Mouse (Mus musculus) heart, postnatal 0 days (tissue): ENCODE measurements at regions not wholly inside any gene's neighbourhood (a gene's known extent, or its start where the extent isn't known, plus 50 kb on each side); places are given as distances from the start of the nearest gene placed in this dataset.
A peak's percentile ranks its signal among the peaks of the same experiment; 100 is the strongest.

ENCODE experiments used
- ATAC-seq: fragments of 200-750 bp; cut with Nextera tagmentation; 2 replicates; pipeline ENCODE4 v1.8.0; 2017; ENCODE audit warnings: low read depth, moderate number of reproducible peaks, moderate library complexity; ENCODE audit not compliant: insufficient read depth
- DNase-seq: peaks from one replicate; pipeline ENCODE4 v3.0.0-alpha.2; 2016; ENCODE audit warnings: low spot score
- H3K27ac ChIP-seq: fragments of 300-500 bp; sonication (generic); 2 replicates; pipeline ENCODE4 v1.5.1; 2014; ENCODE audit warnings: low read depth, mild to moderate bottlenecking
- H3K27me3 ChIP-seq: fragments of 300-500 bp; sonication (generic); 2 replicates; pipeline ENCODE4 v1.6.1; 2014; ENCODE audit warnings: low read length, mixed read lengths; ENCODE audit not compliant: control insufficient read depth, insufficient read depth
- H3K36me3 ChIP-seq: fragments of 300-500 bp; sonication (generic); replicated peaks from 2 replicates; pipeline ENCODE4 v1.6.1; 2014; ENCODE audit warnings: low read length, mixed read lengths; ENCODE audit not compliant: control insufficient read depth, insufficient read depth
- H3K4me1 ChIP-seq: fragments of 300-500 bp; sonication (generic); 2 replicates; pipeline ENCODE4 v1.6.1; 2014; ENCODE audit warnings: antibody characterized with exemption; ENCODE audit not compliant: control insufficient read depth, insufficient read depth
- H3K4me2 ChIP-seq: fragments of 300-500 bp; sonication (generic); 2 replicates; pipeline ENCODE4 v1.6.1; 2014; ENCODE audit warnings: low read depth, mild to moderate bottlenecking, low read length, moderate library complexity
- H3K4me3 ChIP-seq: fragments of 300-500 bp; sonication (generic); 2 replicates; pipeline ENCODE4 v1.5.1; 2014; ENCODE audit warnings: low read depth, low read length
- H3K9ac ChIP-seq: fragments of 300-500 bp; sonication (generic); replicated peaks from 2 replicates; pipeline ENCODE4 v1.6.1; 2014; ENCODE audit warnings: low read depth, low read length, mixed read lengths
- H3K9me3 ChIP-seq: fragments of 300-500 bp; sonication (generic); replicated peaks from 2 replicates; pipeline ENCODE4 v1.6.1; 2016; ENCODE audit warnings: low read length; ENCODE audit not compliant: control insufficient read depth
- CTCF ChIP-seq: IDR thresholded peaks from 2 replicates; pipeline ENCODE4 v1.5.1; 2016; ENCODE audit warnings: antibody characterized with exemption, control low read depth, low read depth
- EP300 ChIP-seq: IDR thresholded peaks from 2 replicates; pipeline ENCODE4 v1.6.1; 2016; ENCODE audit warnings: antibody characterized with exemption, low read depth
- WGBS: fragments of 180-500 bp; shearing (Covaris S2); extraction: QIAGEN DNeasy Blood & Tissue Kit; methylation state at CpG from one replicate; pipeline ENCODE4 v1.1.7; 2014; 5-methylcytosine and 5-hydroxymethylcytosine counted together

DNA sequence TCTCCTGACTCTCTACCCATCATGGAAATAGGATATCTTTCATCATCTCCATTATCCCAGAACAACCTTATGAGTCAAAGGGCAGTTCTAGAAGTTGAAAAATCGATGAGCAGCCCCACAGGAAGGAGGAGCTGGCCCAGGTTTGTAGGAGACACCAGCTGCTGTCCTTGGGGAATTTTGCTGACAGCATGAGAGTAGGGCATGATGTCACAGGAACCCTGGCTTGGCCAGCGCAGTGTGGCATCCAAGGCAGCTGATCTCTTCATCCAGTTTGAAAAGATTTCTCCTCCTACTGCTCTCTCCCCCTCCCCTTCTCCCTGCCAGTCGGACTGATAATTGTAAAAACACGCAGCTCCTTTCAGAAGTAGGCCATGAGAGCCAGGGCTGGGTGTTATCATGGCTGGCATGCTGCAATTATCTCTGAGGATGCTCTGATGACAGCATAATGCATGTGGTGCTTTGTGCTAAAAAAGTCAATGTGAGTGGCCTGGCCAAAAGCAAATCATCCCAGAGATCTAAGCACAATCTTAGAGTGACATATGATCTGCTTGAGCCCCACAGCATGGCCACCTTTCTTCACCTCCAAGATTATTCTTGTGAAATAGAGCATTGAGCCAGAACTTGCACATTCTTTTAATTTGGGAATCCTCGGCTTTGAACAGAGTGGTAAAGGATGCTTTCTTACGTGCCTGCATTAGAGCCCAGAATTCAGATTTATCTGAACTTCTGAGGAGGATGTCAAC, 54.2 kb downstream of the Gjd2 start:
- 43% methylated on average over 6 of the region's 6 CpGs for WGBS
- TF ChIP-seq CTCF (no peak), EP300 (no peak)
- H3K4me2 ChIP-seq: no peak overlapping the region
- H3K27me3 ChIP-seq: no peaks in the 10 kb centered on the region
- no peaks in the 10 kb centered on the region for H3K4me1 ChIP-seq
- H3K27ac ChIP-seq: no peak overlapping the region
- no peaks in the 10 kb centered on the region for H3K36me3 ChIP-seq
- H3K9ac ChIP-seq: no peak overlapping the region
- H3K9me3 ChIP-seq: no peaks in the 10 kb centered on the region
- no peak for DNase-seq
- H3K4me3 ChIP-seq: no peak overlapping the region
- no peak for ATAC-seq

- ATAC-seq: peak; percentile 63; the same call in 1 of the 2 replicates
- Histone ChIP-seq H3K9me3 (no peaks in the 10 kb centered on the region), H3K27me3 (no peaks in the 10 kb centered on the region), H3K36me3 (no peaks in the 10 kb centered on the region), H3K4me3 (no peak overlapping the region), H3K4me1 (no peaks in the 10 kb centered on the region), H3K4me2 (no peak overlapping the region), H3K9ac (no peak overlapping the region), H3K27ac (no peak overlapping the region)
- TF ChIP-seq EP300 (no peak), CTCF (peak; percentile 13; the same call in 1 of the 2 replicates)
- peak; percentile 23 for DNase-seq
Measured at GRCm38 (mm10) chr2:113952480-113952879, 60.9 kb downstream of the Gjd2 start.

GRCm38 (mm10) chr2:113949296-113949990, 64.0 kb downstream of the Gjd2 start:
- Histone ChIP-seq H3K27me3 (no peaks in the 10 kb centered on the region), H3K4me3 (no peak overlapping the region), H3K9me3 (no peaks in the 10 kb centered on the region), H3K9ac (no peak overlapping the region), H3K36me3 (no peaks in the 10 kb centered on the region), H3K27ac (no peak overlapping the region), H3K4me2 (no peak overlapping the region), H3K4me1 (no peaks in the 10 kb centered on the region)
- ATAC-seq (no peak), DNase-seq (no peak)
- WGBS: 43% methylated on average over 2 of the region's 2 CpGs
- TF ChIP-seq EP300 (no peak), CTCF (no peak)

DNA sequence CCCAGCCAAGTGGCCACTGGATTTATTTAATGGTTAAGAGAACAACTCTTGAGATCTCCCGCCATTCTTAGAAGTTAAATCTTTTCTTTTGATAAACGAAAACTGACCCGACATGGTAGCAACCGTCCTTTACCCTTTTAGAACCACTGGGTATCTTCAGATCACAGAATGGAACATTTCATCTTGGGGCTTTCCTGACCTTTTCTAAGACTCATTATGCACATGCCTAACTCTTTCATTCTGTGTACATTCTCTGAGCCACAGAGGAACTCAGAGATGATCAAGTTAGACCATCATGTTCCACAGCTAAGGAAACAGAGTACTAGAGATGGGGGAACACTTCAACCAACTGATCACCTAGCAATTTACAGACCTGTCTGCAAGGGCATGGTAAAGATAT, 81.7 kb downstream of the Gjd2 start:
- no peaks in the 10 kb centered on the region for H3K36me3 ChIP-seq
- no peak overlapping the region for H3K27ac ChIP-seq
- no peak for TF ChIP-seq EP300
- no peak for TF ChIP-seq CTCF
- H3K9me3 ChIP-seq: no peaks in the 10 kb centered on the region
- WGBS: 81% methylated on average over 4 of the region's 4 CpGs
- H3K4me3 ChIP-seq: no peak overlapping the region
- ATAC-seq (no peak), DNase-seq (no peak)
- no peak overlapping the region for H3K9ac ChIP-seq
- H3K4me1 ChIP-seq: no peaks in the 10 kb centered on the region
- no peak overlapping the region for H3K4me2 ChIP-seq
- H3K27me3 ChIP-seq: no peaks in the 10 kb centered on the region

GRCm38 (mm10) chr2:113930948-113931347, 82.5 kb downstream of the Gjd2 start:
- H3K4me3 ChIP-seq: no peak overlapping the region
- H3K4me1 ChIP-seq: no peaks in the 10 kb centered on the region
- H3K36me3 ChIP-seq: no peaks in the 10 kb centered on the region
- ATAC-seq (no peak), DNase-seq (no peak)
- no peak overlapping the region for H3K27ac ChIP-seq
- no peak overlapping the region for H3K9ac ChIP-seq
- TF ChIP-seq CTCF: no peak
- no peak for TF ChIP-seq EP300
- no peaks in the 10 kb centered on the region for H3K27me3 ChIP-seq
- 40% methylated on average over 1 of the region's 1 CpGs for WGBS
- H3K4me2 ChIP-seq: no peak overlapping the region
- no peaks in the 10 kb centered on the region for H3K9me3 ChIP-seq
